Mouse (Mus musculus) limb, embryonic 10.5 days (tissue): Measurements from ENCODE around the gene Gsk3b. TPM values are rescaled to one million over a fixed set of nuclear protein-coding genes. Genes with fewer than 3 reads are reported as not detected.

ENCODE experiments used
- DNase-seq: peaks from one replicate; pipeline ENCODE4 v3.0.0-alpha.2; 2017; ENCODE audit warnings: low spot score
- H3K27ac ChIP-seq: fragments of 300-500 bp; sonication (generic); 2 replicates; pipeline ENCODE4 v1.5.1; 2016; ENCODE audit warnings: mild to moderate bottlenecking
- H3K27me3 ChIP-seq: fragments of 300-500 bp; sonication (generic); 2 replicates; pipeline ENCODE4 v1.6.1; 2016; ENCODE audit warnings: low read depth, mild to moderate bottlenecking; ENCODE audit not compliant: poor library complexity, severe bottlenecking
- H3K36me3 ChIP-seq: fragments of 300-500 bp; sonication (generic); 2 replicates; pipeline ENCODE4 v1.6.1; 2016; ENCODE audit warnings: mild to moderate bottlenecking, moderate library complexity
- H3K4me1 ChIP-seq: fragments of 300-500 bp; sonication (generic); 2 replicates; pipeline ENCODE4 v1.6.1; 2016
- H3K4me3 ChIP-seq: fragments of 300-500 bp; sonication (generic); 2 replicates; pipeline ENCODE4 v1.5.1; 2016; ENCODE audit warnings: mild to moderate bottlenecking, moderate library complexity
- H3K9me3 ChIP-seq: fragments of 300-500 bp; sonication (generic); replicated peaks from 2 replicates; pipeline ENCODE4 v1.6.1; 2016; ENCODE audit warnings: mild to moderate bottlenecking
- WGBS: fragments of 180-500 bp; shearing (Covaris S2); methylation state at CpG from one replicate; pipeline ENCODE4 v1.1.7; 2016; 5-methylcytosine and 5-hydroxymethylcytosine counted together
- polyA plus RNA-seq: library from polyadenylated mRNA; unstranded; fragments of >200 nt; fragmentation: Nextera tagmentation; extraction: Ambion mirVana; gene quantifications from 2 replicates; pipeline ENCODE4 v1.2.1, GENCODE M21; 2016

Gsk3b gene
- polyA plus RNA-seq, 1 experiment from 2014 or later, result 59.4 TPM

DNA sequence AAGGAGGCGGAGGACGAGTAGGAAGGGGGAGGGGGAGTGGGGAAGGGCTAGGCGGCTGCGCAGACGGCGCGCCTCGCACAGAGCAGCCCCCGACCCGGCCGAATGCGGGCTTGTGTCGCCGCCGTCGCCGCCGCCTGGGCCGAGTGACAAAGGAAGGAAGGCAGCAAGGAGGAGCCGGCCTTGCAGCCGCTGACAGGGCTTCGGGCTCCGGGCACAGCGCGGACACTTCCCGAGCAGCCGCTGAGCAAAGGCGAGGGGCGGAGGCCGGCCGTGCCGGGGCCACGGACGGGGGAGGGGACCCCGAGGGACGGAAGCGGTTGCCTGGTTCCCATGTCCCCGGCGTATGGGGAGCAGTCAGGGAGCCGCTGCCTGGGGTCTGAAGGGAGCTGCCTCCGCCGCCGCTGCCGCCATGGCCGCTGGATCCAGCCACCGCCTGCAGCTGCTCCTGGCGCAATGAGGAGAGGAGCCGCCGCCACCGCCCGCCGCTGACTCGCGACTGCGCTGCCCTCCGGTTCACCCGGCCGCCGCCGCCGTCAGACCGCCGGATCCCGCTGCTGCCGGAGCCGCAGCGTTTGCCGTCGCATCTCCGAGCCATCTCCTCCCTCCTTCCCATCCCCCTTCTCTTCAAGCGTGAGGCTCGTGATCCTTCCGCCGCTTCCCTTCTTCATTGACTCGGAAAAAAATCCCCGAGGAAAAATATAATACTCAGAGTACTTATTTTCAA, 808 bp downstream of the Gsk3b start:
- H3K4me1 ChIP-seq, result peaks cover 26% of the 10 kb centered on the region
- peaks cover 9% of the 10 kb centered on the region; the same call in 1 of the 2 replicates for H3K36me3 ChIP-seq
- H3K27me3 ChIP-seq, result no peaks in the 10 kb centered on the region
- peak overlapping the region; percentile 93 for H3K4me3 ChIP-seq
- H3K9me3 ChIP-seq, result no peaks in the 10 kb centered on the region
- WGBS, result under 1% methylated on average over 62 of the region's 76 CpGs
- peak overlapping the region; percentile 99 for H3K27ac ChIP-seq
- DNase-seq, result no peak

GRCm38 (mm10) chr16:38090341-38091005, 1.7 kb downstream of the Gsk3b start:
- DNase-seq, result peak; percentile 36
- peaks cover 26% of the 10 kb centered on the region for H3K4me1 ChIP-seq
- no peaks in the 10 kb centered on the region for H3K27me3 ChIP-seq
- peak overlapping the region; percentile 99 for H3K27ac ChIP-seq
- H3K36me3 ChIP-seq, result peaks cover 12% of the 10 kb centered on the region; the same call in 1 of the 2 replicates
- H3K4me3 ChIP-seq, result peak overlapping the region; percentile 93
- under 1% methylated on average over 17 of the region's 17 CpGs for WGBS
- H3K9me3 ChIP-seq, result no peaks in the 10 kb centered on the region

- Histone ChIP-seq H3K4me1 (peaks cover 30% of the 10 kb centered on the region), H3K27me3 (no peaks in the 10 kb centered on the region), H3K4me3 (peak overlapping the region; percentile 93), H3K36me3 (peaks cover 16% of the 10 kb centered on the region; the same call in 1 of the 2 replicates), H3K9me3 (no peaks in the 10 kb centered on the region), H3K27ac (peak overlapping the region; percentile 99; the same call in 1 of the 2 replicates)
- WGBS, result 0% methylated on average over 5 of the region's 5 CpGs
- DNase-seq, result no peak
Measured at GRCm38 (mm10) chr16:38091041-38091440, 2.2 kb downstream of the Gsk3b start.

GRCm38 (mm10) chr16:38091706-38092105, 2.9 kb downstream of the Gsk3b start:
- WGBS, result 48% methylated on average over 5 of the region's 5 CpGs
- no peak overlapping the region for H3K27ac ChIP-seq
- peaks cover 27% of the 10 kb centered on the region for H3K4me1 ChIP-seq
- peak overlapping the region; percentile 93 for H3K4me3 ChIP-seq
- no peak for DNase-seq
- peaks cover 19% of the 10 kb centered on the region; the same call in 1 of the 2 replicates for H3K36me3 ChIP-seq
- no peaks in the 10 kb centered on the region for H3K27me3 ChIP-seq
- no peaks in the 10 kb centered on the region for H3K9me3 ChIP-seq

DNA sequence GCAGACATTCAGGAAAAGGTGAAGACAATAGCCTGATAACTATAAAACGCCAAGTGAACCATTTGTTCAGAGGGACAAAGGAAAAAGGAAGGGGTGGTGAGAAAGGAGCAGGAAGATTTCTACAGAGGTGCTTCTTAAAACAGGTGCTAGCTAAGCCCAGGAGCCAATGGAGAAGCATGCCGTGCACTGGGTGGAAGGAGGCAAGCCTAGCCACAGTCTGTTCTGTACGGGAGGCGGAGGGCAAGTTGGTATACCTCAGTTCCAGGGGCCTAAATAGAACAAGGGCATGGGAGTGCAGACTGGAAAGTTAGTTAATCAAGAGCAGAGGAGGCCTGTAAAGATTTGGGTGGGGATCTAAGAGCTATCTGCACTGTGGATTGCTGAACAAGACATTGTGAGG, 3.8 kb downstream of the Gsk3b start:
- Histone ChIP-seq H3K4me3 (peak overlapping the region; percentile 93), H3K27me3 (no peaks in the 10 kb centered on the region), H3K9me3 (no peaks in the 10 kb centered on the region), H3K27ac (no peak overlapping the region), H3K36me3 (peaks cover 20% of the 10 kb centered on the region), H3K4me1 (peaks cover 18% of the 10 kb centered on the region)
- peak; percentile 34 for DNase-seq
- WGBS, result 26% methylated on average over 4 of the region's 4 CpGs

- Histone ChIP-seq H3K4me3 (no peak overlapping the region), H3K27ac (no peak overlapping the region), H3K36me3 (peaks cover 46% of the 10 kb centered on the region), H3K27me3 (no peaks in the 10 kb centered on the region), H3K4me1 (peaks cover 16% of the 10 kb centered on the region), H3K9me3 (no peaks in the 10 kb centered on the region)
- WGBS, result 81% methylated on average over 5 of the region's 5 CpGs
- DNase-seq, result no peak
Measured at GRCm38 (mm10) chr16:38095181-38095851, 6.5 kb downstream of the Gsk3b start.

- H3K27me3 ChIP-seq, result no peaks in the 10 kb centered on the region
- H3K27ac ChIP-seq, result no peak overlapping the region
- 94% methylated on average over 9 of the region's 9 CpGs for WGBS
- H3K4me1 ChIP-seq, result peaks cover 12% of the 10 kb centered on the region
- no peak overlapping the region for H3K4me3 ChIP-seq
- peaks cover 66% of the 10 kb centered on the region for H3K36me3 ChIP-seq
- no peaks in the 10 kb centered on the region for H3K9me3 ChIP-seq
- DNase-seq, result no peak
Measured at GRCm38 (mm10) chr16:38097521-38097920, 8.7 kb downstream of the Gsk3b start.

DNA sequence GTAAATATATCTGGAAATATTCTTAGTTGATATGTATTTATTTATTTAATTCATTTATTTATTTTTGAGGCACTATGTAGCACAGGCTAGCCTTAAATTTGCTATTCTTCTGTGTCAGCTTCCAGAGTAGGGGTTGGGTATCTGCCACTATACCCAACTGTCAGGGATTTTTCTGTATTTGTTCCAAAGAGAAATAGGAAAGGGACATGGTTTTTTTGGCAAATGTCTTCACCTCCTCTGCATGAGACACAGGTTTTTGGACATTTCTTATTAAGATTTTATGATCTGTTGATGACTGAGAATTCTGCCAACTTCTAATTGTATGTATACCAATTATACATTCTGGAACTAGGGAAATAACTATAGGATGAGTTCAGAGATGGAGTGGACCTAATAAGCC, 10.5 kb downstream of the Gsk3b start:
- H3K9me3 ChIP-seq, result no peaks in the 10 kb centered on the region
- H3K36me3 ChIP-seq, result peaks cover 67% of the 10 kb centered on the region
- H3K27ac ChIP-seq, result no peak overlapping the region
- no peaks in the 10 kb centered on the region for H3K27me3 ChIP-seq
- H3K4me3 ChIP-seq, result no peak overlapping the region
- no peak for DNase-seq
- peaks cover 4% of the 10 kb centered on the region; the same call in 1 of the 2 replicates for H3K4me1 ChIP-seq

- 83% methylated on average over 2 of the region's 2 CpGs for WGBS
- Histone ChIP-seq H3K4me3 (no peak overlapping the region), H3K36me3 (peaks cover 59% of the 10 kb centered on the region), H3K27me3 (no peaks in the 10 kb centered on the region), H3K4me1 (peaks cover 4% of the 10 kb centered on the region; the same call in 1 of the 2 replicates), H3K27ac (no peak overlapping the region), H3K9me3 (no peaks in the 10 kb centered on the region)
- no peak for DNase-seq
Measured at GRCm38 (mm10) chr16:38100569-38100968, 11.8 kb downstream of the Gsk3b start.

GRCm38 (mm10) chr16:38105453-38105852, 16.7 kb downstream of the Gsk3b start:
- DNase-seq, result no peak
- no peaks in the 10 kb centered on the region for H3K27me3 ChIP-seq
- H3K27ac ChIP-seq, result no peak overlapping the region
- H3K4me1 ChIP-seq, result no peaks in the 10 kb centered on the region
- no peaks in the 10 kb centered on the region for H3K9me3 ChIP-seq
- WGBS, result 87% methylated on average over 2 of the region's 2 CpGs
- H3K36me3 ChIP-seq, result peaks cover 45% of the 10 kb centered on the region
- no peak overlapping the region for H3K4me3 ChIP-seq

- no peaks in the 10 kb centered on the region for H3K9me3 ChIP-seq
- H3K4me1 ChIP-seq, result no peaks in the 10 kb centered on the region
- 92% methylated on average over 3 of the region's 3 CpGs for WGBS
- no peak for DNase-seq
- peaks cover 35% of the 10 kb centered on the region for H3K36me3 ChIP-seq
- no peaks in the 10 kb centered on the region for H3K27me3 ChIP-seq
- H3K27ac ChIP-seq, result no peak overlapping the region
- no peak overlapping the region for H3K4me3 ChIP-seq
Measured at GRCm38 (mm10) chr16:38106542-38106941, 17.7 kb downstream of the Gsk3b start.

GRCm38 (mm10) chr16:38110001-38110400, 21.2 kb downstream of the Gsk3b start:
- no peaks in the 10 kb centered on the region for H3K4me1 ChIP-seq
- no peaks in the 10 kb centered on the region for H3K9me3 ChIP-seq
- peaks cover 32% of the 10 kb centered on the region for H3K36me3 ChIP-seq
- H3K27me3 ChIP-seq, result no peaks in the 10 kb centered on the region
- no peak overlapping the region for H3K27ac ChIP-seq
- no peak for DNase-seq
- whole genome bisulfite sequencing, result 95% methylated on average over 9 of the region's 9 CpGs
- H3K4me3 ChIP-seq, result no peak overlapping the region

DNA sequence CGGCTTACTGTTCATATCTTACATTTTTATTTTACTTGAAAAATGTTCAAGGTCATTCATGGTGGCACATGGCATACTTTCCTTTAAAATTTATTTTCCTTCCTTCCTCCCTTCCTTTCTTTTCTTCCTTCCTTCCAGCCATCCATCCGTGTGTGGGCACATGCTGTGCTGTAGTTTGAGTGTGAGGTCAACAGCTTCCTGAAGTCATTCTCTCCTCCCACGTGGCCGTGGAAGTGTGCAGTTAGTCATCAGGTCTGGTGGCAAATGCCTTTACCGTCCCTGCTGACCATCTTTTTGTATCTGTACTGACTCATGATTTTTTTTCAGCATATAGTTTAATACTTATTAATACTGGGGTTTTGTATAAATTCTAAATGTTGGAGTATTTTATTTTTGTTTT, 21.8 kb downstream of the Gsk3b start:
- H3K9me3 ChIP-seq, result no peaks in the 10 kb centered on the region
- H3K36me3 ChIP-seq, result peaks cover 34% of the 10 kb centered on the region
- no peak overlapping the region for H3K4me3 ChIP-seq
- H3K27me3 ChIP-seq, result no peaks in the 10 kb centered on the region
- DNase-seq, result no peak
- H3K4me1 ChIP-seq, result no peaks in the 10 kb centered on the region
- WGBS, result 85% methylated on average over 5 of the region's 5 CpGs
- H3K27ac ChIP-seq, result no peak overlapping the region
